Mouse (Mus musculus) hindbrain, embryonic 14.5 days (tissue): ENCODE results near the gene Ripk1. TPM values are rescaled to one million over a fixed set of nuclear protein-coding genes. Genes with fewer than 3 reads are reported as not detected.

ENCODE experiments used
- ATAC-seq: fragments of 200-750 bp; cut with Nextera tagmentation; 2 replicates; pipeline ENCODE4 v1.8.0; 2017; ENCODE audit warnings: moderate number of reproducible peaks, mild to moderate bottlenecking, moderate TSS enrichment, moderate library complexity; ENCODE audit not compliant: low FRiP score
- DNase-seq: peaks from one replicate; pipeline ENCODE4 v3.0.0-alpha.2; 2015; ENCODE audit warnings: low spot score
- H3K27ac ChIP-seq: fragments of 300-500 bp; sonication (generic); 2 replicates; pipeline ENCODE4 v1.5.1; 2014; ENCODE audit warnings: mild to moderate bottlenecking, moderate library complexity
- H3K27me3 ChIP-seq: fragments of 300-500 bp; sonication (generic); 2 replicates; pipeline ENCODE4 v1.6.1; 2014; ENCODE audit warnings: mild to moderate bottlenecking, low read length, mixed read lengths; ENCODE audit not compliant: control insufficient read depth, insufficient read depth
- H3K36me3 ChIP-seq: fragments of 300-500 bp; sonication (generic); replicated peaks from 2 replicates; pipeline ENCODE4 v1.6.1; 2014; ENCODE audit not compliant: control insufficient read depth, insufficient read depth
- H3K4me1 ChIP-seq: fragments of 300-500 bp; sonication (generic); replicated peaks from 2 replicates; pipeline ENCODE4 v1.6.1; 2014; ENCODE audit warnings: antibody characterized with exemption, low read length, mixed read lengths; ENCODE audit not compliant: control insufficient read depth, insufficient read depth
- H3K4me2 ChIP-seq: fragments of 300-500 bp; sonication (generic); replicated peaks from 2 replicates; pipeline ENCODE4 v1.6.1; 2014; ENCODE audit warnings: mild to moderate bottlenecking, moderate library complexity
- H3K4me3 ChIP-seq: fragments of 300-500 bp; sonication (generic); replicated peaks from 2 replicates; pipeline ENCODE4 v1.5.1; 2014; ENCODE audit warnings: mild to moderate bottlenecking, low read length
- H3K9ac ChIP-seq: fragments of 300-500 bp; sonication (generic); 2 replicates; pipeline ENCODE4 v1.6.1; 2014
- H3K9me3 ChIP-seq: fragments of 300-500 bp; sonication (generic); 2 replicates; pipeline ENCODE4 v1.6.1; 2016; ENCODE audit warnings: low read length; ENCODE audit not compliant: control insufficient read depth
- WGBS: fragments of 180-500 bp; shearing (Covaris S2); extraction: QIAGEN DNeasy Blood & Tissue Kit; methylation state at CpG from one replicate; pipeline ENCODE4 v1.1.7; 2014; 5-methylcytosine and 5-hydroxymethylcytosine counted together
- polyA plus RNA-seq: library from polyadenylated mRNA; unstranded; fragments of >200 nt; fragmentation: Nextera tagmentation; extraction: Ambion mirVana; gene quantifications from 2 replicates; pipeline ENCODE4 v1.2.1, GENCODE M21; 2014

The Ripk1 gene
- polyA plus RNA-seq, 1 experiment from 2014 or later: 8.2 TPM

DNA sequence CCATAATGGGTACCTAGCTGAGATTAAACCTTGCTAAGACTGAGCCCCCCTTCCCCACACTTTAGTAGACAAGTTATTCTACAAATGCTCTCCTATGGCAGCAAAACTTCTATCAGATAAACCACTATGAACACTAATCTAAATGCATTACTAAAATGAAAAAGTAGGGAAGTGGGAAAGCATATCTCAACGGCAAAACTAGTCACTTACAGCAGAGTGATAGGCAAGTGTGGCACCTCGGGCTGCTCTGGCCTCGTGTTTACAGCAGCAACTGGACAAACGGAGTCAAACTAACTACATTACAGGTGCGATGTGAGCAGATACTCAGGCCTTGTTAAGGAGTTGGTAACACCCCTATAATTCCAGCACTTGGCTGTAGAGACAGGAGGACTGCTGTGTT lies 12.5 kb upstream of the Ripk1 start:
- Histone ChIP-seq H3K4me3 (no peak overlapping the region), H3K27me3 (no peaks in the 10 kb centered on the region), H3K9me3 (no peaks in the 10 kb centered on the region), H3K36me3 (0 out of 2 replicates have a peak, but pooled peaks cover 6% of the 10 kb centered on the region), H3K4me1 (no peaks in the 10 kb centered on the region), H3K4me2 (no peak overlapping the region), H3K27ac (no peak overlapping the region), H3K9ac (no peak overlapping the region)
- ATAC-seq (no peak), DNase-seq (no peak)
- WGBS: 86% methylated on average over 5 of the region's 5 CpGs

DNA sequence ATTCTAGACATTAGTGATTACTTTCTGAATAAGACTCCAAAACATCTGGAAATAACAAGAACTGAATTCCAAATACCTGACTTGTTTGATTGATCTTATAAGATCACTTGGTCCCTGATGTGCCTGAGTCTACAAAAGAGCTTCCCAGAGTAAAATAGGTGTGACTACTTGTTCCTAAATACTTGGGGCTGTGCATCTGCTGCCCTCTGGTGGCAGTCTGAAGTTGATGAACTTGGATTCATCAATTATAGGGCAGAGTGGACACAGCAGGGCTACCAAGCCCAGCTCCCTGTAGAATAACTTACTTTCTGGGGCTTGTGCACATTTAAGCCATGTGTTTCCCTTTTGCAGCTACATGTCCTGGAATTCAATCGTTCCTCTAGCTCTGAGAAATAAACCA lies 7.0 kb upstream of the Ripk1 start:
- H3K4me2 ChIP-seq: no peak overlapping the region
- DNase-seq: peak; percentile 79
- H3K4me1 ChIP-seq: no peaks in the 10 kb centered on the region
- peak; percentile 43; the same call in 1 of the 2 replicates for ATAC-seq
- WGBS: 13% methylated on average over 1 of the region's 1 CpGs
- H3K27ac ChIP-seq: no peak overlapping the region
- no peaks in the 10 kb centered on the region for H3K36me3 ChIP-seq
- no peak overlapping the region for H3K9ac ChIP-seq
- H3K27me3 ChIP-seq: no peaks in the 10 kb centered on the region
- H3K4me3 ChIP-seq: no peak overlapping the region
- H3K9me3 ChIP-seq: no peaks in the 10 kb centered on the region

DNA sequence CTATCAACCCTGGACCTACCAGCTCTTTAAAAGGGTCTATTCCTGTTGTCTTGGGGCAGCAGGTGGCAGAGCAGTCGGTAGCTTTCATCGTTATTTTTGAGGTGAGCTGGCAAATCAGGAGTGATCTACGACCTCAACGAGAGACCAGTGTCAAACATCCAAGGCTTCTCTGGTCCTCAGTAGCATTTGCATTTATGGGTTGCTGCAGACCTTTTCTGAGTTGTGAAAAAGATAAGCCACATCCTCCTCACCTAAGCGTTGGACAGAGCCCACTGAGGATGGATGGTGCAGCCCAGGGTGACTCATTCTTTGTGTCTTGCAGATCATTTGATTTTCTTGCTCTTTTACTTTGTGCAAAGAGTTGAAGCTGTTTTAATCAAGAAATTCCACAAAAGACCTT lies 895 bp downstream of the Ripk1 start:
- Histone ChIP-seq H3K4me2 (peak overlapping the region; percentile 64), H3K9me3 (no peaks in the 10 kb centered on the region), H3K36me3 (no peaks in the 10 kb centered on the region), H3K4me3 (peak overlapping the region; percentile 82), H3K9ac (peak overlapping the region; percentile 80), H3K27me3 (no peaks in the 10 kb centered on the region), H3K27ac (peak overlapping the region; percentile 88), H3K4me1 (peaks cover 10% of the 10 kb centered on the region)
- ATAC-seq (peak; percentile 3; the same call in 1 of the 2 replicates), DNase-seq (no peak)
- 8% methylated on average over 5 of the region's 5 CpGs for WGBS

DNA sequence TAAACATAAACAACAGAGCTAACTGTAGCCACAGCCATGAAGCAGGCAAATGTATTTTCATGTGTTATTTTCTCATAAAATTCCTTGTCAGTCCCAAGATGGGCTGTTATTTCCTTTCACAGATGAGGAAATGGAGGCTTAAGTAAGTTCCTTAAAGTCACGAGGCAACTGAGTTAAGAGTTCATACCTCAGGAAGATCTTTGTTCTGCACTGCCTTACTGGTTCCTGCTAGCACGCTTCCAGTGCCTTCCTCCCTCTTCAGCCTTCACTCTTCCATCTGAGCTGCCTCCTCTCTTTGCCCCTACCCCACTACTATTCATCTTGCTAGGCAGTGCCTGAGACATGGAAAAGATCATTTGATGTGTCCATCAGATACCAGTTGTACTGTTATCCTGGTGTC lies 5.1 kb downstream of the Ripk1 start:
- peaks cover 11% of the 10 kb centered on the region; the same call in 1 of the 2 replicates for H3K36me3 ChIP-seq
- WGBS: 83% methylated on average over 2 of the region's 2 CpGs
- H3K4me1 ChIP-seq: peaks cover 5% of the 10 kb centered on the region; the same call in 1 of the 2 replicates
- no peak overlapping the region for H3K9ac ChIP-seq
- no peak overlapping the region for H3K4me3 ChIP-seq
- no peak overlapping the region for H3K27ac ChIP-seq
- no peak overlapping the region for H3K4me2 ChIP-seq
- H3K27me3 ChIP-seq: no peaks in the 10 kb centered on the region
- H3K9me3 ChIP-seq: no peaks in the 10 kb centered on the region
- ATAC-seq (no peak), DNase-seq (no peak)

DNA sequence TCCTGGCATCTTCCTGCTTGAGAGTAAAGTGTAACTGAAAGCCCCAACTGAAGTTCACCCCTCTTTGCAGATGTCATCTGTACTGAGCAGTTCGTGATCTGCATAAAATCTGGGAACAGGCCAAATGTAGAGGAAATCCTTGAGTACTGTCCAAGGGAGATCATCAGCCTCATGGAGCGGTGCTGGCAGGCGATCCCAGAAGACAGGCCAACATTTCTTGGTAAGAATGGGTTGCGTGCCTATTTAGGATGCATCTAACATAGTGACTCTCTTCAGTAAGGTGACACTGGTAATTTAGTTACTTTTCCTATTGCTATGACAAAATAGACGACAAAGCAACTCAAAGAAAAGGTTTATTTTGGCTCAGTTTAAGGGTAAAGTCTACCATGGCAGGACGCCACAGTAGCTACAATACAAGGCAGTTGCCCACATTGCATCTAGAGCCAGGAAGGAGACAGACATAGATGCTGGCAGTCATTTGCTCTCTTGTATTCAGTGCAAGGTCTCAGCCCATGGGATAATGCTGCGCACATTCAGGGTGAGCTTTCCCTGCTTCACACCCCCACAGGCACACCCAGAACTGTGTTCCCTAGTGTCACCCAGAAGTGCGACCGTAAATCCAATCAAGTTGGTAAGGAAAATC lies 14.9 kb downstream of the Ripk1 start:
- Histone ChIP-seq H3K27me3 (no peaks in the 10 kb centered on the region), H3K4me2 (no peak overlapping the region), H3K9me3 (no peaks in the 10 kb centered on the region), H3K9ac (no peak overlapping the region), H3K4me3 (no peak overlapping the region), H3K27ac (no peak overlapping the region), H3K36me3 (peaks cover 75% of the 10 kb centered on the region), H3K4me1 (no peaks in the 10 kb centered on the region)
- DNase-seq (peak; percentile 47), ATAC-seq (peak; percentile 65; the same call in 1 of the 2 replicates)
- WGBS: 89% methylated on average over 9 of the region's 9 CpGs

DNA sequence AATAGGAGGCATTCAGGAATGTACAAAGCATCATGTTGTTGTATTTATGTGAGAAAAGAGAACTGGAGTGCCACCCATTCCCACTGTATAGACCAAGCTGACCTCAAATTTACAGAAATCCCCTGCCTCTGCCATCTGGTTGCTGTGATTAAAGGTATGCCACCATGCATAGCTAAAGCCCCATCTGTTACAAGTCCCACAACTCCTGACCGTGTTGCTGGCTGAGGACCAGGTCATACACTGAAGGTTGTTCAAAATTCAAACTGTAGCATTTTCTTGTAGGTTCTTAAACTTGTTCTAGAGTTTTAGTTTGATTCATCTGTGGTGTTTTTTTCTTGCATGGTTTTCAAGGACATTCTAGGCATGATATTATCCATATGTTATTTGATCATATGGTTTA lies 16.4 kb downstream of the Ripk1 start:
- ATAC-seq (no peak), DNase-seq (no peak)
- H3K36me3 ChIP-seq: peaks cover 77% of the 10 kb centered on the region
- H3K9me3 ChIP-seq: no peaks in the 10 kb centered on the region
- H3K4me1 ChIP-seq: no peaks in the 10 kb centered on the region
- no peaks in the 10 kb centered on the region for H3K27me3 ChIP-seq
- no peak overlapping the region for H3K27ac ChIP-seq
- no peak overlapping the region for H3K4me2 ChIP-seq
- no peak overlapping the region for H3K4me3 ChIP-seq
- no peak overlapping the region for H3K9ac ChIP-seq
- 91% methylated on average over 1 of the region's 1 CpGs for WGBS

DNA sequence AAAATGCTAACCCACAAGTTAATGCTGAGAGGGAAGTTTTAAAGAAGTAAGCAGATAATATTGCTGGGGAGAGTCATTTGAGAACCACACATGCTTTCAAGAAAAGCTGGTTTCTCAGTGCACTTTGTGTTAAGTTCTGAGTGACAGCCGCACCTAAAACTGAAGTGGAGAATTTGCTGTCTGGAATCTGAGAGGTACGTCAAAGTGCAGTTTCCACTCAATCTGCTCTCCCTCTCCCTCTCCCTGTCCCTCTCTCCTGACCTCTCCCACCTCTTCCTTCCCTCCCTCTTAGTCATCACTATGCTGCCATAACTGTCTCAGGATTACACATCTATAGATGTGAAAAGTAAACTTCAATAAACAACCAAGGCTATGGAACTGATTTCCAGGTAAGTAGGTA lies 19.8 kb downstream of the Ripk1 start:
- 88% methylated on average over 2 of the region's 2 CpGs for WGBS
- ATAC-seq: no peak
- H3K4me3 ChIP-seq: no peak overlapping the region
- no peak for DNase-seq
- H3K4me1 ChIP-seq: no peaks in the 10 kb centered on the region
- no peaks in the 10 kb centered on the region for H3K27me3 ChIP-seq
- no peak overlapping the region for H3K9ac ChIP-seq
- peaks cover 49% of the 10 kb centered on the region for H3K36me3 ChIP-seq
- H3K27ac ChIP-seq: no peak overlapping the region
- H3K4me2 ChIP-seq: no peak overlapping the region
- H3K9me3 ChIP-seq: no peaks in the 10 kb centered on the region

DNA sequence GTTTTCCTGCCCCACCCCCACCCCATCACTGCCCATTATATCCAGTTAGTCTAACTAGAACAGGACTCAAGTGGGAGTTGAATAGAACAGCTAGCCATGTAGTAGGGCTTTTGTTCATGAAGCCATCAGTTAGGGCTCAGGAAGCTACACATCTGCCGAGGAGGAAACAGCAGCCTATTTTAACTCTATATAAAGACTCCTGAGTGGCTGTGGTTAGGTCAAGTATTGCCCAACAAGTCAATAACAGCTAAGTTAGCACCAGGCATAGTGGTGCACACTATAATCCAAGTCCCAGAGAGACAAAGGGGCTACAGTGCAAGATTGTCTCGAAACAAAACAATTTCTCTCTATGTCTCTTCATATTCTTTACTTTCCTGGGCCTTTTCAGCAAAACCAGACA lies 29.9 kb downstream of the Ripk1 start:
- Histone ChIP-seq H3K9ac (no peak overlapping the region), H3K27me3 (no peaks in the 10 kb centered on the region), H3K36me3 (peaks cover 35% of the 10 kb centered on the region), H3K9me3 (no peaks in the 10 kb centered on the region), H3K4me3 (no peak overlapping the region), H3K27ac (no peak overlapping the region), H3K4me2 (no peak overlapping the region), H3K4me1 (no peaks in the 10 kb centered on the region; the same call in 1 of the 2 replicates)
- ATAC-seq (no peak), DNase-seq (no peak)
- 68% methylated on average over 2 of the region's 2 CpGs for WGBS

DNA sequence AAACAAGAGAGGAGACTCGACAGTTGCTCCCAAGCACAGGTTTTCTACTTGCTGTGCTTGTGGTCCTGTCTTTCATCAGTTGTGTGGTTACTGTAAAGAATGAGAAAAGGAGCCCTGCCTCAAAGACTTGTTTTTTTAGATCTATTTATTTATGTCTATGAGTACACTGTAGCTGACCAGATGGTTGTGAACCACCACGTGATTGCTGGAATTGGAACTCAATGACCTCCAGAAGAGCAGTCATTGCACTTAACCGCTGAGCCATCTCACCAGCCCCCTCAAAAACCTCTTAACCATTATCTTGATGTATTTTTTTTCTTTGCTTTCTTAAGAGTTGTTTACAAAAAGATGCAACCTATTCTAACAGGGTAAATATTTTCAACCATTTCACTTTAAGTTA lies 33.3 kb downstream of the Ripk1 start:
- peaks cover 13% of the 10 kb centered on the region for H3K4me1 ChIP-seq
- H3K36me3 ChIP-seq: peaks cover 20% of the 10 kb centered on the region
- no peaks in the 10 kb centered on the region for H3K9me3 ChIP-seq
- no peaks in the 10 kb centered on the region for H3K27me3 ChIP-seq
- ATAC-seq (no peak), DNase-seq (no peak)
- no peak overlapping the region for H3K4me3 ChIP-seq
- H3K9ac ChIP-seq: no peak overlapping the region
- no peak overlapping the region for H3K27ac ChIP-seq
- H3K4me2 ChIP-seq: no peak overlapping the region
- 87% methylated on average over 3 of the region's 3 CpGs for WGBS
